In genomic region chrX:169930868-169931267, GRCm38 (mm10) we compare ENCODE assay signal across 17 mouse cellular contexts.
"Had no signal": no experiment of that assay in that cellular context is flagged by ENCODE, and none has a peak within 500 bp of the region (broad histone marks: within the 10 kb centered on the region; RNA-seq: fewer than 3 reads in every experiment).

No protein-coding gene starts in this region.

- H3K4me1 ChIP-seq: neural tube, embryonic 12.5 days; neural tube, embryonic 15.5 days; stomach, embryonic 15.5 days had no signal

- H3K9ac ChIP-seq: neural tube, embryonic 12.5 days; neural tube, embryonic 13.5 days; neural tube, embryonic 15.5 days; stomach, embryonic 15.5 days had no signal

- H3K36me3 ChIP-seq: neural tube, embryonic 12.5 days; neural tube, embryonic 13.5 days; neural tube, embryonic 15.5 days; stomach, embryonic 15.5 days had no signal

- H3K9me3 ChIP-seq: neural tube, embryonic 12.5 days; neural tube, embryonic 13.5 days; neural tube, embryonic 15.5 days; stomach, embryonic 15.5 days had no signal

- H3K27me3 ChIP-seq: neural tube, embryonic 12.5 days; stomach, embryonic 15.5 days had no signal

- H3K27ac ChIP-seq: neural tube, embryonic 12.5 days; neural tube, embryonic 13.5 days; neural tube, embryonic 15.5 days; stomach, embryonic 15.5 days; stomach, postnatal 0 days had no signal

- DNase-seq: retina, postnatal 1 day; right cerebral cortex, adult 18-20 months; right cerebral cortex, postnatal 14 days; right cerebral cortex, postnatal 25 days; right cerebral cortex, postnatal 4 days; spleen, adult 18-20 months; thymus, adult 18-20 months; thymus, adult 2 months; thymus, postnatal 14 days; thymus, postnatal 25 days; thymus, postnatal 36 days; thymus, postnatal 4 days had no signal

- H3K4me2 ChIP-seq: neural tube, embryonic 12.5 days; neural tube, embryonic 13.5 days; neural tube, embryonic 15.5 days; stomach, embryonic 15.5 days had no signal

- H3K4me3 ChIP-seq: neural tube, embryonic 12.5 days; neural tube, embryonic 13.5 days; neural tube, embryonic 15.5 days; stomach, embryonic 15.5 days had no signal
